Mouse (Mus musculus): Measurements from ENCODE around the gene Fgf11. TPM values are rescaled to one million over a fixed set of nuclear protein-coding genes. Genes with fewer than 3 reads are reported as not detected.

Fgf11 gene
- polyA plus RNA-seq, 1 experiment from 2014 or later = 2.9 TPM

DNA sequence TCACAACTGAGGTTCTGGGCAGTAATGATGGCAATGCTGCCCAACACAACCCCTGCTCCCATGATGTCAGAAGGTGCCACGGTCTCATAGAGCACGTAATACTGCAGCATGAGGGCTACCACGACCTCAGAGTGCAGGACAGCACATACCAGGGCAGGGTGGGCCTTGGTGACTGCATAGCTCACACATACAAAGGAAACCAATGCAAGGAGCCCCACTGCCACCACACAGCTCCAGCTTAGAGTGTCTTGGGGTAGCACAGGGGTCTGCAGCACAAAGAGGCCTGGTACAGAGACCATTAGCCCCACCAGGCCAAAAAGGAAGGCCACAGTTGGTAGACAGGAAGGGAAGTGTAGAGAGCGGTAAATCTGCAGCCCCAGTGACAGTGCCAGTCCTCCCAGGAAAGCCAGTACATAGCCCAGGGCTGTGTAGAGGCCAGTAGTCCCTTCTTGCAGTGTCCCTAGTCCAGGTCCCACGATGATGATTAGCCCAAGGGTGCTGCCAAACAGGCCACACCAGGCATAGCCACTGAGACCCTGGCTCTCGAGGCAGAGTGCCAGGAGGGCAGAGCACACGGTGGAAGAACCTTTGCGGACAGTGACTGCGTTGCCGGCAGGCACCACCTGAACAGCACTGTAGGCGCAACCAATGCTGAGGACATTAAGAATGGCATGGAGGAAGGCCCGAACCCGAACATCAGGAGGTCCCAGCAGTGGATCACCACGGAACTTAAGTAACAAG, 41.3 kb downstream of the Fgf11 start:
- H3K9me3 ChIP-seq = no peaks in the 10 kb centered on the region
- WGBS = 79% methylated on average over 14 of the region's 14 CpGs
- no peaks in the 10 kb centered on the region for H3K27me3 ChIP-seq
- peak overlapping the region; percentile 65 for H3K4me3 ChIP-seq
- ATAC-seq (ENCODE audit: low FRiP score, low read depth) = no peak
- peaks cover 42% of the 10 kb centered on the region for H3K4me1 ChIP-seq
- H3K4me2 ChIP-seq (replicated peaks) = peak overlapping the region; percentile 91
- H3K36me3 ChIP-seq = no peaks in the 10 kb centered on the region
- peak overlapping the region; percentile 98 for H3K27ac ChIP-seq
- peak overlapping the region; percentile 70 for H3K9ac ChIP-seq

- no peaks in the 10 kb centered on the region for H3K36me3 ChIP-seq
- no peaks in the 10 kb centered on the region for H3K27me3 ChIP-seq
- H3K4me3 ChIP-seq = peak overlapping the region; percentile 65
- peak overlapping the region; percentile 70 for H3K9ac ChIP-seq
- H3K4me2 ChIP-seq (replicated peaks) = peak overlapping the region; percentile 91
- under 1% methylated on average over 37 of the region's 37 CpGs for WGBS
- peak overlapping the region; percentile 98 for H3K27ac ChIP-seq
- ATAC-seq (ENCODE audit: low FRiP score, low read depth) = peak; percentile 90
- peaks cover 47% of the 10 kb centered on the region for H3K4me1 ChIP-seq
- no peaks in the 10 kb centered on the region for H3K9me3 ChIP-seq
Observed at GRCm38 (mm10) chr11:69758971-69759721, 42.5 kb downstream of the Fgf11 start.

GRCm38 (mm10) chr11:69758478-69758970, 43.1 kb downstream of the Fgf11 start, which contains the start of gene Polr2a:
TSS of gene Polr2a (minus strand) at chr11:69758637.
- H3K9ac ChIP-seq = peak within 1 kb of the TSS; percentile 79
- no peaks in the 10 kb centered on the region for H3K27me3 ChIP-seq
- H3K9me3 ChIP-seq = no peaks in the 10 kb centered on the region
- WGBS = under 1% methylated on average over 28 of the region's 36 CpGs
- H3K27ac ChIP-seq = peak within 1 kb of the TSS; percentile 98
- H3K4me2 ChIP-seq (replicated peaks) = peak within 1 kb of the TSS; percentile 91
- peak within 1 kb of the TSS; percentile 65 for H3K4me3 ChIP-seq
- H3K36me3 ChIP-seq = no peaks in the 10 kb centered on the region
- peak; percentile 96 for ATAC-seq (ENCODE audit: low FRiP score, low read depth)
- H3K4me1 ChIP-seq = peaks cover 52% of the 10 kb centered on the region

- Histone ChIP-seq H3K36me3 (no peaks in the 10 kb centered on the region), H3K27ac (peak overlapping the region; percentile 98)
- under 1% methylated on average over 26 of the region's 26 CpGs for WGBS
Observed at GRCm38 (mm10) chr11:69758090-69758456, 43.6 kb downstream of the Fgf11 start.

GRCm38 (mm10) chr11:69757303-69758089, 44.2 kb downstream of the Fgf11 start:
- peaks cover 60% of the 10 kb centered on the region for H3K4me1 ChIP-seq

More at GRCm38 (mm10) chr11:69758090-69758456, 43.6 kb downstream of the Fgf11 start:
- H3K9ac ChIP-seq = peak overlapping the region; percentile 79
- H3K4me2 ChIP-seq (replicated peaks) = peak overlapping the region; percentile 91
- peaks cover 55% of the 10 kb centered on the region for H3K4me1 ChIP-seq
- H3K9me3 ChIP-seq = no peaks in the 10 kb centered on the region
- ATAC-seq (ENCODE audit: low FRiP score, low read depth) = peak; percentile 85
- peak overlapping the region; percentile 65 for H3K4me3 ChIP-seq
- H3K27me3 ChIP-seq = no peaks in the 10 kb centered on the region

GRCm38 (mm10) chr11:69754701-69755100, 47.0 kb downstream of the Fgf11 start:
- 60% methylated on average over 3 of the region's 3 CpGs for WGBS
- Histone ChIP-seq H3K27me3 (no peaks in the 10 kb centered on the region), H3K4me1 (peaks cover 53% of the 10 kb centered on the region), H3K36me3 (no peaks in the 10 kb centered on the region), H3K27ac (no peak overlapping the region), H3K4me2 (replicated peaks) (peak overlapping the region; percentile 91), H3K4me3 (no peak overlapping the region), H3K9me3 (no peaks in the 10 kb centered on the region), H3K9ac (no peak overlapping the region)
- no peak for ATAC-seq (ENCODE audit: low FRiP score, low read depth)

More at GRCm38 (mm10) chr11:69757303-69758089, 44.2 kb downstream of the Fgf11 start:
- H3K4me3 ChIP-seq = peak overlapping the region; percentile 65
- H3K9me3 ChIP-seq = no peaks in the 10 kb centered on the region
- no peak for ATAC-seq (ENCODE audit: low FRiP score, low read depth)
- H3K4me2 ChIP-seq (replicated peaks) = peak overlapping the region; percentile 91
- 42% methylated on average over 9 of the region's 9 CpGs for WGBS
- no peaks in the 10 kb centered on the region for H3K36me3 ChIP-seq
- H3K27ac ChIP-seq = peak overlapping the region; percentile 98
- peak overlapping the region; percentile 79 for H3K9ac ChIP-seq
- H3K27me3 ChIP-seq = no peaks in the 10 kb centered on the region

DNA sequence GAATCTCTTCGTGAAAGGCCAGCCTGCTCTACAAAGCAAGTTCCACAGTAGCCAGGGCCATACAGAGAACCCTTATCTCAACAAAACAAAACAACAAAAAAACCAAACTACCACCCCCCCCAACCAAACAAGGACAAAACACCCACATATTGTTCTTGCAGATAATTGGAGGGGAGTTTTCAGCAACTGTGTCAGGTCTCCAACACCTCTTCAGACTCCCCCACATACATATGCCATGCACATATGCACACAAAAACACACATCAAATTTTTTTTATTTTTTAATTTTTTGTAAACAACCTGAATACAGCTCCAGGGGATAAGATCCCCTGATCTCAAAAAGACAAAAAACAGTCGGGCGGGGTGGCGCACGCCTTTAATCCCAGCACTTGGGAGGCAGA, 47.4 kb downstream of the Fgf11 start:
- Histone ChIP-seq H3K27ac (no peak overlapping the region), H3K9me3 (no peaks in the 10 kb centered on the region), H3K36me3 (0 out of 2 replicates have a peak, but pooled peaks cover under 1% of the 10 kb centered on the region), H3K4me2 (replicated peaks) (peak overlapping the region; percentile 91; the same call in 1 of the 2 replicates), H3K4me3 (no peak overlapping the region), H3K9ac (no peak overlapping the region), H3K27me3 (no peaks in the 10 kb centered on the region), H3K4me1 (peaks cover 50% of the 10 kb centered on the region)
- 88% methylated on average over 5 of the region's 5 CpGs for WGBS
- ATAC-seq (ENCODE audit: low FRiP score, low read depth) = no peak

GRCm38 (mm10) chr11:69752686-69753085, 49.0 kb downstream of the Fgf11 start:
- 0 out of 2 replicates have a peak overlapping the region, but pooled peaks have one; percentile 2 for H3K9ac ChIP-seq

DNA sequence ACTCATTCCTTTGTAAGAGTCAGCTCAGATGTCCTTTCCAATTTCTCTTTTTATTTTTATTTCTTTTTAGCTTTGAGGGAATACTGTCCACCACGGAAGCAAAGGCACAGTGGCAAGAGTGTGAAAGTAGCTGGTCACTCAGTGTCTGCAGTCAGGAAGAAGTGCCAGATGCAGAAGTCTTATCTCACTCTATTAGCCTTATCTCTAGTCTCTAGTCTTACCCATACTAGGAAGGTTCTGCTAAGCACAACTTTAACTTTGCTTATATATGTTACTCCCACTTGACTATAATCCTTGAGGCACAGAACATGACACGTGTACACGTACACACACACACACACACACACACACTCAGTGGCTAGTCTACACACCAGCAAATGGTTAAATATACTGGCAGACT, 50.0 kb downstream of the Fgf11 start:
- Histone ChIP-seq H3K9ac (no peak overlapping the region), H3K4me1 (peaks cover 41% of the 10 kb centered on the region), H3K4me3 (no peak overlapping the region), H3K27me3 (no peaks in the 10 kb centered on the region), H3K9me3 (no peaks in the 10 kb centered on the region), H3K36me3 (peaks cover 18% of the 10 kb centered on the region), H3K4me2 (replicated peaks) (no peak overlapping the region), H3K27ac (no peak overlapping the region)
- ATAC-seq (ENCODE audit: low FRiP score, low read depth) = no peak
- WGBS = 82% methylated on average over 3 of the region's 3 CpGs

More at GRCm38 (mm10) chr11:69752686-69753085, 49.0 kb downstream of the Fgf11 start:
- Histone ChIP-seq H3K4me1 (peaks cover 50% of the 10 kb centered on the region), H3K27ac (no peak overlapping the region), H3K36me3 (peaks cover 8% of the 10 kb centered on the region), H3K27me3 (no peaks in the 10 kb centered on the region), H3K9me3 (no peaks in the 10 kb centered on the region), H3K4me3 (no peak overlapping the region), H3K4me2 (replicated peaks) (no peak overlapping the region)
- ATAC-seq (ENCODE audit: low FRiP score, low read depth) = no peak
